Comparison of ENCODE assay signal across 21 mouse cellular contexts in genomic region chr16:60070457-60071112, GRCm38 (mm10).
DNase-seq lines count a peak whose midpoint lies in the region; TF ChIP-seq lines count a peak whose summit lies in the region.
"Had no signal": no experiment of that assay in that cellular context is flagged by ENCODE, and none has a peak within 500 bp of the region (broad histone marks: within the 10 kb centered on the region; RNA-seq: fewer than 3 reads in every experiment).

No protein-coding gene starts in this region.

- TF ChIP-seq CTCF in brain, embryonic 14.5 days (IDR thresholded peaks at IDR 0.05; ENCODE audit: borderline replicate concordance, extremely low read depth, insufficient read depth, insufficient read length): no peak

- TF ChIP-seq POLR2A in brain, embryonic 14.5 days (IDR thresholded peaks at IDR 0.05; ENCODE audit: borderline replicate concordance, extremely low read depth, insufficient read depth, insufficient read length, poor library complexity, severe bottlenecking): no peak

- DNase-seq in left cerebral cortex, adult 11 months (ENCODE audit: low spot score): peak; percentile 9
- no peak for DNase-seq in left cerebral cortex, adult 8-10 months (ENCODE audit: low spot score in 2 of 2)
- peak; percentile 28 to 39 for DNase-seq in right cerebral cortex, adult 2 months (ENCODE audit: low spot score in 2 of 2)
- DNase-seq in right cerebral cortex, postnatal 36 days (ENCODE audit: low spot score in 2 of 2): no peak
- DNase-seq in brain, embryonic 14.5 days (ENCODE audit: low read depth): peak; percentile 11
- DNase-seq in telencephalon, adult 2 months (ENCODE audit: low read depth, low spot score): peak; percentile 56
- DNase-seq in adipocyte (ENCODE audit: low spot score): no peak
- DNase-seq: adrenal gland, postnatal 14 days; B cell, adult 2 months; cerebellum, adult 18-20 months; cerebellum, postnatal 10 days; gastrocnemius, postnatal 10 days; heart, postnatal 14 days; kidney, adult 18-20 months; kidney, postnatal 25 days; lung, embryonic 14.5 days; lung, postnatal 14 days; midbrain, embryonic 14.5 days; spleen, adult 18-20 months; thymus, adult 2 months; thymus, postnatal 36 days had no signal

Comparison
In these comparisons a context has a peak if more than half of its experiments do, and no peak if none do; other contexts are left out.
1. DNase-seq: peak in left cerebral cortex, adult 11 months (single experiment), right cerebral cortex, adult 2 months (2 of 2), brain, embryonic 14.5 days (single experiment) and telencephalon, adult 2 months (single experiment); none in left cerebral cortex, adult 8-10 months (0 of 2), right cerebral cortex, postnatal 36 days (0 of 2) and adipocyte (single experiment).